ENCODE assay signal across 16 mouse cellular contexts in genomic region chr12:38468191-38468590, GRCm38 (mm10).
"Had no signal": no experiment of that assay in that cellular context is flagged by ENCODE, and none has a peak within 500 bp of the region (broad histone marks: within the 10 kb centered on the region; RNA-seq: fewer than 3 reads in every experiment).

No protein-coding gene starts in this region.

- H3K4me1 ChIP-seq: neural tube, embryonic 13.5 days; neural tube, embryonic 15.5 days; stomach, embryonic 15.5 days had no signal

- H3K9ac ChIP-seq: neural tube, embryonic 13.5 days; neural tube, embryonic 15.5 days; stomach, embryonic 15.5 days had no signal

- H3K27me3 ChIP-seq: neural tube, embryonic 13.5 days; neural tube, embryonic 15.5 days; stomach, embryonic 15.5 days had no signal

- H3K4me2 ChIP-seq: neural tube, embryonic 13.5 days; neural tube, embryonic 15.5 days; stomach, embryonic 15.5 days had no signal

- H3K36me3 ChIP-seq: neural tube, embryonic 13.5 days; neural tube, embryonic 15.5 days; stomach, embryonic 15.5 days had no signal

- H3K4me3 ChIP-seq: neural tube, embryonic 13.5 days; neural tube, embryonic 15.5 days; stomach, embryonic 15.5 days had no signal

- H3K27ac ChIP-seq: neural tube, embryonic 13.5 days; neural tube, embryonic 15.5 days; stomach, embryonic 15.5 days; stomach, postnatal 0 days had no signal

- DNase-seq: retina, postnatal 1 day; right cerebral cortex, adult 18-20 months; right cerebral cortex, postnatal 14 days; right cerebral cortex, postnatal 25 days; right cerebral cortex, postnatal 4 days; spleen, adult 18-20 months; thymus, adult 18-20 months; thymus, adult 2 months; thymus, postnatal 14 days; thymus, postnatal 25 days; thymus, postnatal 36 days; thymus, postnatal 4 days had no signal

- H3K9me3 ChIP-seq: neural tube, embryonic 13.5 days; neural tube, embryonic 15.5 days; stomach, embryonic 15.5 days had no signal
